Mouse (Mus musculus) stomach, embryonic 14.5 days (tissue): Measurements from ENCODE around the gene Reg3a. TPM values are rescaled to one million over a fixed set of nuclear protein-coding genes. Genes with fewer than 3 reads are reported as not detected.
"Not testable (repeated sequence)": the region's sequence is repeated elsewhere in the genome, so short reads cannot be mapped to it uniquely, and the experiment has no call there.

Source experiments
- ATAC-seq: fragments of 200-750 bp; cut with Nextera tagmentation; 2 replicates; pipeline ENCODE4 v1.8.0; 2017; ENCODE audit warnings: low read depth, moderate TSS enrichment; ENCODE audit not compliant: insufficient number of reproducible peaks, insufficient read depth, low FRiP score
- H3K27ac ChIP-seq: fragments of 300-500 bp; sonication (generic); 2 replicates; pipeline ENCODE4 v1.5.1; 2014; ENCODE audit warnings: mild to moderate bottlenecking, low read length, moderate library complexity, mixed read lengths
- H3K27me3 ChIP-seq: fragments of 300-500 bp; sonication (generic); 2 replicates; pipeline ENCODE4 v1.6.1; 2014; ENCODE audit warnings: low read length, control low read depth, mixed read lengths; ENCODE audit not compliant: control insufficient read depth, insufficient read depth
- H3K36me3 ChIP-seq: fragments of 300-500 bp; sonication (generic); 2 replicates; pipeline ENCODE4 v1.6.1; 2014; ENCODE audit warnings: mild to moderate bottlenecking, control low read depth, low read length, moderate library complexity, mixed read lengths; ENCODE audit not compliant: control insufficient read depth, insufficient read depth
- H3K4me1 ChIP-seq: fragments of 300-500 bp; sonication (generic); 2 replicates; pipeline ENCODE4 v1.6.1; 2014; ENCODE audit warnings: low read length, control low read depth, mixed read lengths; ENCODE audit not compliant: control insufficient read depth, insufficient read depth
- H3K4me2 ChIP-seq: fragments of 300-500 bp; sonication (generic); replicated peaks from 2 replicates; pipeline ENCODE4 v1.6.1; 2014; ENCODE audit warnings: low read depth, low read length, control low read depth
- H3K4me3 ChIP-seq: fragments of 300-500 bp; sonication (generic); 2 replicates; pipeline ENCODE4 v1.5.1; 2014; ENCODE audit warnings: low read depth, low read length, control low read depth
- H3K9ac ChIP-seq: fragments of 300-500 bp; sonication (generic); replicated peaks from 2 replicates; pipeline ENCODE4 v1.6.1; 2014; ENCODE audit warnings: low read depth, mild to moderate bottlenecking, control low read depth, low read length, moderate library complexity, mixed read lengths
- H3K9me3 ChIP-seq: fragments of 300-500 bp; sonication (generic); 2 replicates; pipeline ENCODE4 v1.6.1; 2016; ENCODE audit warnings: low read depth, low read length, control low read depth; ENCODE audit not compliant: control insufficient read depth
- WGBS: fragments of 180-500 bp; shearing (Covaris S2); extraction: QIAGEN DNeasy Blood & Tissue Kit; methylation state at CpG from one replicate; pipeline ENCODE4 v1.1.7; 2014; 5-methylcytosine and 5-hydroxymethylcytosine counted together
- polyA plus RNA-seq: library from polyadenylated mRNA; unstranded; fragments of >200 nt; fragmentation: Nextera tagmentation; extraction: Ambion mirVana; gene quantifications from 2 replicates; pipeline ENCODE4 v1.2.1, GENCODE M21; 2014

Gene Reg3a
- polyA plus RNA-seq, 1 experiment from 2014 or later: not detected

GRCm38 (mm10) chr6:78422411-78422810, 41.9 kb downstream of the Reg3a start, which contains the start of gene Reg1:
TSS of gene Reg1 (plus strand) at chr6:78422711.
- not testable (repeated sequence) for H3K4me1 ChIP-seq, H3K9me3 ChIP-seq, H3K4me3 ChIP-seq, H3K27ac ChIP-seq, H3K36me3 ChIP-seq, ATAC-seq, H3K27me3 ChIP-seq, H3K4me2 ChIP-seq, H3K9ac ChIP-seq

GRCm38 (mm10) chr6:78425497-78425896, 45.0 kb downstream of the Reg3a start:
- Histone ChIP-seq H3K27ac (no peak overlapping the region), H3K4me2 (no peak overlapping the region), H3K4me3 (no peak overlapping the region), H3K9ac (no peak overlapping the region), H3K9me3 (no peaks in the 10 kb centered on the region), H3K27me3 (no peaks in the 10 kb centered on the region), H3K4me1 (no peaks in the 10 kb centered on the region), H3K36me3 (no peaks in the 10 kb centered on the region)
- ATAC-seq: no peak; the same call in 1 of the 2 replicates
- WGBS: 71% methylated on average over 3 of the region's 3 CpGs

Other genes with a start within 250 kb of the Reg3a start
- gene Reg3b, start 10.1 kb upstream of the Reg3a start, polyA plus RNA-seq: not detected in 2 replicates
- gene Reg3d, start 1.8 kb upstream of the Reg3a start, polyA plus RNA-seq: not detected in 2 replicates
- not detected in 2 replicates for gene Reg2, start 14.9 kb downstream of the Reg3a start, polyA plus RNA-seq
- 3.8 TPM in 1 of 2 replicates, not detected in the other for gene Reg1, start 42.0 kb downstream of the Reg3a start, polyA plus RNA-seq
- gene Reg3g, start 88.2 kb downstream of the Reg3a start, polyA plus RNA-seq: 0.35 and 0.45 TPM in 2 replicates